ENCODE assay signal across 27 mouse cellular contexts in the genomic region with DNA sequence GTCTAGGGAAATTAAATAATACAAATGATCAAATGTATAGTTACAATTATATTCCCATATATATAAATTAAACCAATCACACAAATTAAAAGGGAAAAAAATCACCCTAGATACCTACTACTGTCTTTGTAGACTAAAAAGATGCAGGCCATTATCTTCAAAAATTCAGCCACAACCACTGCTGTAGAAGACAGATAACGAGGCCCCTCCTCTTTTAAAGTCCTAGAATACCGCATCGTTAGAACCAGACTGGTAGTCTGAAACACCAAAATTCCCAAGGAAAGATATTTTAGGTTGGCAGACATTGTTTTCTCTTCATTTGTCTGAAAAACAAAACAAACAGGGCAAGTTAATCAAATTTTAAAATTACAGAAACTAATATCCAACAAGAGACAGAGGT. TPM values are rescaled to one million over a fixed set of nuclear protein-coding genes. Genes with fewer than 3 reads are reported as not detected.
DNase-seq lines count a peak whose midpoint lies in the region; ATAC-seq lines count a peak whose summit lies in the region.
"Had no signal": no experiment of that assay in that cellular context is flagged by ENCODE, and none has a peak within 500 bp of the region (broad histone marks: within the 10 kb centered on the region; RNA-seq: fewer than 3 reads in every experiment).

No protein-coding gene starts in this region.

- H3K9ac ChIP-seq in heart, embryonic 12.5 days, result no peak overlapping the region
- H3K9ac ChIP-seq in liver, embryonic 16.5 days (ENCODE audit: low read depth, low read length), result peak overlapping the region; percentile 57
- H3K9ac ChIP-seq in hindbrain, embryonic 16.5 days (ENCODE audit: low read depth, low read length), result no peak overlapping the region
- H3K9ac ChIP-seq: hindbrain, embryonic 12.5 days; kidney, embryonic 15.5 days had no signal

- no peak overlapping the region for H3K4me2 ChIP-seq in heart, embryonic 12.5 days
- H3K4me2 ChIP-seq in liver, embryonic 16.5 days (ENCODE audit: low read depth, low read length), result peak overlapping the region; percentile 59
- no peak overlapping the region for H3K4me2 ChIP-seq in hindbrain, embryonic 16.5 days (ENCODE audit: low read length)
- H3K4me2 ChIP-seq: hindbrain, embryonic 12.5 days; kidney, embryonic 15.5 days; midbrain, embryonic 11.5 days had no signal

- no peak for DNase-seq in heart, adult 18-20 months
- peak; percentile 9 for DNase-seq in Muller cell, postnatal 12 days (ENCODE audit: inconsistent ontology term)
- no peak for DNase-seq in ovary, postnatal 14 days (ENCODE audit: low spot score)
- DNase-seq in kidney, adult 8-10 months, result no peak
- DNase-seq: cerebellum, postnatal 10 days; embryo, embryonic 11 days; gastrocnemius, postnatal 10 days; heart, adult 2 months; heart, postnatal 14 days; lung, adult 2 months; thymus, adult 2 months had no signal

- H3K27ac ChIP-seq in heart, embryonic 12.5 days (ENCODE audit: poor library complexity, severe bottlenecking), result no peak overlapping the region
- H3K27ac ChIP-seq in liver, embryonic 16.5 days (ENCODE audit: low read length), result peak overlapping the region; percentile 92
- H3K27ac ChIP-seq in hindbrain, embryonic 16.5 days (ENCODE audit: low read depth, low read length), result no peak overlapping the region
- H3K27ac ChIP-seq: heart, adult 2 months; hindbrain, embryonic 12.5 days; kidney, embryonic 15.5 days had no signal

- H3K4me1 ChIP-seq in heart, embryonic 12.5 days (replicated peaks), result 0 out of 2 replicates have a peak, but pooled peaks cover 3% of the 10 kb centered on the region
- H3K4me1 ChIP-seq in liver, embryonic 16.5 days (ENCODE audit: control insufficient read depth, low read depth, low read length), result peaks cover 26% of the 10 kb centered on the region
- H3K4me1 ChIP-seq in hindbrain, embryonic 16.5 days (ENCODE audit: control insufficient read depth, insufficient read depth, low read depth, low read length), result no peaks in the 10 kb centered on the region
- H3K4me1 ChIP-seq: hindbrain, embryonic 12.5 days; kidney, embryonic 15.5 days had no signal

- H3K9me3 ChIP-seq in heart, embryonic 12.5 days (replicated peaks), result no peaks in the 10 kb centered on the region
- no peaks in the 10 kb centered on the region for H3K9me3 ChIP-seq in liver, embryonic 16.5 days (replicated peaks; ENCODE audit: control insufficient read depth, low read length)
- H3K9me3 ChIP-seq in hindbrain, embryonic 16.5 days (ENCODE audit: control insufficient read depth, low read length), result no peaks in the 10 kb centered on the region
- H3K9me3 ChIP-seq: hindbrain, embryonic 12.5 days; kidney, embryonic 15.5 days had no signal

- H3K36me3 ChIP-seq in heart, embryonic 12.5 days, result peaks cover 16% of the 10 kb centered on the region; the same call in 1 of the 2 replicates
- H3K36me3 ChIP-seq in liver, embryonic 16.5 days (ENCODE audit: control insufficient read depth, insufficient read depth), result no peaks in the 10 kb centered on the region; the same call in 1 of the 2 replicates
- H3K36me3 ChIP-seq in hindbrain, embryonic 16.5 days (ENCODE audit: control insufficient read depth, insufficient read depth, low read length), result no peaks in the 10 kb centered on the region
- H3K36me3 ChIP-seq: hindbrain, embryonic 12.5 days had no signal

- H3K27me3 ChIP-seq in heart, embryonic 12.5 days (replicated peaks), result no peaks in the 10 kb centered on the region
- H3K27me3 ChIP-seq in liver, embryonic 16.5 days (ENCODE audit: control insufficient read depth, insufficient read depth, low read depth, low read length), result no peaks in the 10 kb centered on the region
- no peaks in the 10 kb centered on the region for H3K27me3 ChIP-seq in hindbrain, embryonic 16.5 days (replicated peaks; ENCODE audit: control insufficient read depth, insufficient read depth, low read length)
- H3K27me3 ChIP-seq: hindbrain, embryonic 12.5 days; kidney, embryonic 15.5 days had no signal

- 61% methylated on average over 3 of the region's 3 CpGs for whole genome bisulfite sequencing in heart, embryonic 12.5 days
- 42% methylated on average over 3 of the region's 3 CpGs for WGBS in liver, embryonic 16.5 days (ENCODE audit: insufficient replicate concordance)
- 87% methylated on average over 3 of the region's 3 CpGs for WGBS in hindbrain, embryonic 16.5 days

- H3K4me3 ChIP-seq in heart, embryonic 12.5 days, result no peak overlapping the region
- H3K4me3 ChIP-seq in liver, embryonic 16.5 days (ENCODE audit: low read depth, low read length), result peak overlapping the region; percentile 24
- H3K4me3 ChIP-seq in hindbrain, embryonic 16.5 days (ENCODE audit: low read length), result no peak overlapping the region
- H3K4me3 ChIP-seq: heart, adult 2 months; hindbrain, embryonic 12.5 days; kidney, embryonic 15.5 days had no signal

- peak; percentile 84 for ATAC-seq in heart, embryonic 12.5 days (ENCODE audit: insufficient number of reproducible peaks, low FRiP score)
- ATAC-seq in erythroid progenitor cell, adult 5-6 weeks (replicated peaks; ENCODE audit: low FRiP score, poor library complexity, severe bottlenecking), result peak; percentile 92
- peak; percentile 88 for ATAC-seq in liver, embryonic 16.5 days (ENCODE audit: low read depth)
- ATAC-seq in hindbrain, embryonic 16.5 days, result no peak
- ATAC-seq: CD4-positive, CD25-positive, alpha-beta regulatory T cell, adult 4 months had no signal

RNA-seq across cellular contexts. Expression of a gene that starts 13.3 kb away (rescaled TPM):
- not detected in 2 replicates for polyA plus RNA-seq in heart, embryonic 12.5 days (2016; fragmentation: Nextera tagmentation; extraction: Ambion mirVana)
- not detected for total RNA-seq in heart, adult 18-20 months (2021)
- not detected in 2 replicates for total RNA-seq in erythroid progenitor cell, adult 5-6 weeks (2015; ENCODE audit: low replicate concordance)
- total RNA-seq in erythroid progenitor cell, adult 5-6 weeks (2017; ENCODE audit: low replicate concordance), result not detected in 2 replicates
- polyA plus RNA-seq in liver, embryonic 16.5 days (2015; fragmentation: Nextera tagmentation; extraction: Ambion mirVana), result not detected in 2 replicates
- polyA plus RNA-seq in hindbrain, embryonic 16.5 days (2015; fragmentation: Nextera tagmentation; extraction: Ambion mirVana), result not detected in 2 replicates
- total RNA-seq: adrenal gland, adult 18-20 months; gastrocnemius, postnatal 10 days; layer of hippocampus, postnatal 10 days had no signal
- polyA plus RNA-seq: CD4-positive, CD25-positive, alpha-beta regulatory T cell, adult 4 months; embryonic facial prominence, embryonic 14.5 days; forebrain, embryonic 11.5 days; heart, adult 2 months; hindbrain, embryonic 12.5 days; intestine, embryonic 14.5 days; kidney, embryonic 15.5 days; large intestine, adult 2 months; limb, embryonic 11.5 days; lung, adult 2 months; midbrain, embryonic 11.5 days; stomach, embryonic 14.5 days; thymus, adult 2 months had no signal

RNA-seq across cellular contexts. Expression of a gene that starts 18.3 kb away (rescaled TPM):
- polyA plus RNA-seq in heart, embryonic 12.5 days (2016; fragmentation: Nextera tagmentation; extraction: Ambion mirVana), result 14.8 and 16.0 TPM in 2 replicates
- total RNA-seq in heart, adult 18-20 months (2021), result 10 to 100 TPM; 10.7 to 11.1 TPM
- total RNA-seq in erythroid progenitor cell, adult 5-6 weeks (2015; ENCODE audit: low replicate concordance), result 15.9 and 19.8 TPM in 2 replicates
- total RNA-seq in erythroid progenitor cell, adult 5-6 weeks (2017; ENCODE audit: low replicate concordance), result 28.3 and 37.6 TPM in 2 replicates
- 7.0 and 7.2 TPM in 2 replicates for polyA plus RNA-seq in liver, embryonic 16.5 days (2015; fragmentation: Nextera tagmentation; extraction: Ambion mirVana)
- 7.3 and 8.1 TPM in 2 replicates for polyA plus RNA-seq in hindbrain, embryonic 16.5 days (2015; fragmentation: Nextera tagmentation; extraction: Ambion mirVana)

RNA-seq across cellular contexts. Expression of a gene that starts 31.8 kb away (rescaled TPM):
- polyA plus RNA-seq in heart, embryonic 12.5 days (2016; fragmentation: Nextera tagmentation; extraction: Ambion mirVana), result 64.8 and 65.5 TPM in 2 replicates
- 10 to 100 TPM; 15.9 to 18.4 TPM for total RNA-seq in heart, adult 18-20 months (2021)
- total RNA-seq in erythroid progenitor cell, adult 5-6 weeks (2015; ENCODE audit: low replicate concordance), result 23.8 and 27.2 TPM in 2 replicates
- 40.2 and 42.2 TPM in 2 replicates for total RNA-seq in erythroid progenitor cell, adult 5-6 weeks (2017; ENCODE audit: low replicate concordance)
- 32.0 and 32.8 TPM in 2 replicates for polyA plus RNA-seq in liver, embryonic 16.5 days (2015; fragmentation: Nextera tagmentation; extraction: Ambion mirVana)
- 64.6 and 68.2 TPM in 2 replicates for polyA plus RNA-seq in hindbrain, embryonic 16.5 days (2015; fragmentation: Nextera tagmentation; extraction: Ambion mirVana)
